In genomic region chr1:155212936-155213774, GRCm38 (mm10) we compare ENCODE assay signal across 9 mouse cellular contexts. TPM values are rescaled to one million over a fixed set of nuclear protein-coding genes. Genes with fewer than 3 reads are reported as not detected.
DNase-seq lines count a peak whose midpoint lies in the region; ATAC-seq and TF ChIP-seq lines count a peak whose summit lies in the region.
"Had no signal": no experiment of that assay in that cellular context is flagged by ENCODE, and none has a peak within 500 bp of the region (broad histone marks: within the 10 kb centered on the region; RNA-seq: fewer than 3 reads in every experiment).

No protein-coding gene starts in this region.

- TF ChIP-seq CTCF in forebrain, postnatal 0 days (IDR thresholded peaks at IDR 0.05; ENCODE audit: low read depth) = no peak; the same call in 1 of the 2 replicates
- no peak for TF ChIP-seq CTCF in intestine, postnatal 0 days (IDR thresholded peaks at IDR 0.05; ENCODE audit: low read depth)
- no peak for TF ChIP-seq CTCF in cerebellum, adult 2 months (IDR thresholded peaks at IDR 0.05; ENCODE audit: borderline replicate concordance, insufficient read depth, low read depth, low read length)

- no peak for TF ChIP-seq POLR2A in cerebellum, adult 2 months (IDR thresholded peaks at IDR 0.05; ENCODE audit: borderline replicate concordance, insufficient read depth, low read length)

- no peak overlapping the region for H3K4me2 ChIP-seq in forebrain, postnatal 0 days (ENCODE audit: low read depth)
- H3K4me2 ChIP-seq in intestine, postnatal 0 days (replicated peaks; ENCODE audit: low read depth) = no peak overlapping the region; the same call in 1 of the 2 replicates
- H3K4me2 ChIP-seq in neural tube, embryonic 13.5 days = peak overlapping the region; percentile 21; the same call in 1 of the 2 replicates

- 13% methylated on average over 18 of the region's 18 CpGs for WGBS in forebrain, postnatal 0 days
- 34% methylated on average over 18 of the region's 18 CpGs for WGBS in intestine, postnatal 0 days
- 12% methylated on average over 18 of the region's 18 CpGs for WGBS in neural tube, embryonic 13.5 days
- WGBS in cerebellum, adult 2 months = 51% methylated on average over 18 of the region's 18 CpGs

- no peak overlapping the region for H3K4me3 ChIP-seq in forebrain, postnatal 0 days (ENCODE audit: low read depth, low read length)
- no peak overlapping the region for H3K4me3 ChIP-seq in intestine, postnatal 0 days (ENCODE audit: low read depth, low read length)
- no peak overlapping the region for H3K4me3 ChIP-seq in neural tube, embryonic 13.5 days
- H3K4me3 ChIP-seq in cerebellum, adult 2 months (replicated peaks; ENCODE audit: insufficient read depth, low read depth, low read length) = no peak overlapping the region

- H3K9ac ChIP-seq in forebrain, postnatal 0 days = no peak overlapping the region
- H3K9ac ChIP-seq in intestine, postnatal 0 days (ENCODE audit: low read depth, low read length) = 0 out of 2 replicates have a peak overlapping the region, but pooled peaks have one; percentile 1
- 0 out of 2 replicates have a peak overlapping the region, but pooled peaks have one; percentile 31 for H3K9ac ChIP-seq in neural tube, embryonic 13.5 days
- H3K9ac ChIP-seq: liver, embryonic 14.5 days had no signal

- H3K27me3 ChIP-seq in forebrain, postnatal 0 days (ENCODE audit: insufficient read depth, low read length) = no peaks in the 10 kb centered on the region
- no peaks in the 10 kb centered on the region for H3K27me3 ChIP-seq in intestine, postnatal 0 days (replicated peaks; ENCODE audit: control insufficient read depth, insufficient read depth, low read length)
- no peaks in the 10 kb centered on the region for H3K27me3 ChIP-seq in neural tube, embryonic 13.5 days
- no peaks in the 10 kb centered on the region for H3K27me3 ChIP-seq in cerebellum, adult 2 months (ENCODE audit: control insufficient read depth, insufficient read depth, low read length)

- ATAC-seq in forebrain, postnatal 0 days = peak; percentile 40
- ATAC-seq in intestine, postnatal 0 days = no peak
- peak; percentile 10; the same call in 1 of the 2 replicates for ATAC-seq in neural tube, embryonic 13.5 days (ENCODE audit: low read depth)
- no peak for ATAC-seq in erythroid progenitor cell, adult 5-6 weeks (replicated peaks; ENCODE audit: low FRiP score, poor library complexity, severe bottlenecking)

- H3K36me3 ChIP-seq in forebrain, postnatal 0 days (ENCODE audit: insufficient read depth) = no peaks in the 10 kb centered on the region
- H3K36me3 ChIP-seq in intestine, postnatal 0 days (ENCODE audit: control insufficient read depth, insufficient read depth) = no peaks in the 10 kb centered on the region; the same call in 1 of the 2 replicates
- no peaks in the 10 kb centered on the region for H3K36me3 ChIP-seq in neural tube, embryonic 13.5 days

- DNase-seq in cerebellum, postnatal 10 days = peak; percentile 87 to 91
- DNase-seq in cerebellum, adult 8-10 months = no peak
- peak; percentile 50 for DNase-seq in adrenal gland, adult 8-10 months
- peak; percentile 65 for DNase-seq in forebrain, postnatal 0 days
- DNase-seq in cerebellum, adult 2 months = no peak

- no peaks in the 10 kb centered on the region for H3K9me3 ChIP-seq in forebrain, postnatal 0 days (ENCODE audit: low read length)
- no peaks in the 10 kb centered on the region for H3K9me3 ChIP-seq in intestine, postnatal 0 days (ENCODE audit: control insufficient read depth)
- H3K9me3 ChIP-seq in neural tube, embryonic 13.5 days = no peaks in the 10 kb centered on the region

- peak overlapping the region; percentile 16; the same call in 1 of the 2 replicates for H3K27ac ChIP-seq in forebrain, postnatal 0 days (ENCODE audit: low read depth, low read length)
- no peak overlapping the region for H3K27ac ChIP-seq in intestine, postnatal 0 days (ENCODE audit: low read depth, low read length)
- H3K27ac ChIP-seq in neural tube, embryonic 13.5 days (replicated peaks) = peak overlapping the region; percentile 79
- H3K27ac ChIP-seq in cerebellum, adult 2 months (ENCODE audit: insufficient read depth, low read length) = no peak overlapping the region
- H3K27ac ChIP-seq: liver, embryonic 14.5 days had no signal

- peaks cover 18% of the 10 kb centered on the region for H3K4me1 ChIP-seq in forebrain, postnatal 0 days (ENCODE audit: insufficient read depth)
- H3K4me1 ChIP-seq in intestine, postnatal 0 days (replicated peaks; ENCODE audit: control insufficient read depth, insufficient read depth, low read length) = 0 out of 2 replicates have a peak, but pooled peaks cover 4% of the 10 kb centered on the region
- peaks cover 75% of the 10 kb centered on the region for H3K4me1 ChIP-seq in neural tube, embryonic 13.5 days (replicated peaks)
- H3K4me1 ChIP-seq in cerebellum, adult 2 months (ENCODE audit: control insufficient read depth, insufficient read depth, low read length) = peaks cover 78% of the 10 kb centered on the region

RNA-seq across cellular contexts. Expression of gene BC034090, which starts 31.1 kb away (rescaled TPM):
- 10 to 100 TPM; 28.2 to 60.1 (median 36.1) TPM for total RNA-seq in adrenal gland, adult 8-10 months (2022)
- 7.4 and 9.9 TPM in 2 replicates for total RNA-seq in forebrain, postnatal 0 days (2014; rRNA removed)
- polyA plus RNA-seq in forebrain, postnatal 0 days (2015; fragmentation: Nextera tagmentation; extraction: Ambion mirVana) = 1.4 and 2.5 TPM in 2 replicates
- 1.0 and 1.3 TPM in 2 replicates for polyA plus RNA-seq in intestine, postnatal 0 days (2015; fragmentation: Nextera tagmentation; extraction: Ambion mirVana)
- polyA plus RNA-seq in neural tube, embryonic 13.5 days (2015; fragmentation: Nextera tagmentation; extraction: Ambion mirVana) = 3.5 and 6.4 TPM in 2 replicates
- 14.1 and 15.5 TPM in 2 replicates for polyA plus RNA-seq in cerebellum, adult 2 months (2012; rRNA removed)
- not detected in 2 replicates for total RNA-seq in erythroid progenitor cell, adult 5-6 weeks (2015; ENCODE audit: low replicate concordance)
- total RNA-seq in erythroid progenitor cell, adult 5-6 weeks (2017; ENCODE audit: low replicate concordance) = not detected in 2 replicates

RNA-seq across cellular contexts. Expression of gene Stx6, which starts 54.6 kb away (rescaled TPM):
- 10 to 100 TPM; 51.1 to 58.4 (median 54.2) TPM for total RNA-seq in adrenal gland, adult 8-10 months (2022)
- total RNA-seq in forebrain, postnatal 0 days (2014; rRNA removed) = 120 and 122 TPM in 2 replicates
- polyA plus RNA-seq in forebrain, postnatal 0 days (2015; fragmentation: Nextera tagmentation; extraction: Ambion mirVana) = 89.2 and 97.5 TPM in 2 replicates
- 25.2 and 28.3 TPM in 2 replicates for polyA plus RNA-seq in intestine, postnatal 0 days (2015; fragmentation: Nextera tagmentation; extraction: Ambion mirVana)
- 106 and 121 TPM in 2 replicates for polyA plus RNA-seq in neural tube, embryonic 13.5 days (2015; fragmentation: Nextera tagmentation; extraction: Ambion mirVana)
- 82.2 and 83.2 TPM in 2 replicates for polyA plus RNA-seq in cerebellum, adult 2 months (2012; rRNA removed)
- 5.0 and 5.4 TPM in 2 replicates for total RNA-seq in erythroid progenitor cell, adult 5-6 weeks (2015; ENCODE audit: low replicate concordance)
- 1.8 and 3.3 TPM in 2 replicates for total RNA-seq in erythroid progenitor cell, adult 5-6 weeks (2017; ENCODE audit: low replicate concordance)

Comparison
In these comparisons a context has a peak if more than half of its experiments do, and no peak if none do; other contexts are left out.
1. DNase-seq: peak in cerebellum, postnatal 10 days (2 of 2), adrenal gland, adult 8-10 months (single experiment) and forebrain, postnatal 0 days (single experiment); none in cerebellum, adult 8-10 months (single experiment) and cerebellum, adult 2 months (0 of 2).
2. ATAC-seq: peak in forebrain, postnatal 0 days (single experiment) and neural tube, embryonic 13.5 days (single experiment); none in intestine, postnatal 0 days (single experiment) and erythroid progenitor cell, adult 5-6 weeks (single experiment).
3. H3K27ac ChIP-seq: peak in forebrain, postnatal 0 days (single experiment) and neural tube, embryonic 13.5 days (single experiment); none in intestine, postnatal 0 days (single experiment) and cerebellum, adult 2 months (single experiment).